Mouse (Mus musculus): ENCODE data around the gene Ptprf.

- TF ChIP-seq CTCF (IDR thresholded peaks at IDR 0.05; ENCODE audit: borderline replicate concordance, extremely low read depth, insufficient read depth, insufficient read length), result no peak
- TF ChIP-seq POLR2A (IDR thresholded peaks at IDR 0.05; ENCODE audit: borderline replicate concordance, extremely low read depth, insufficient read depth, insufficient read length, poor library complexity, severe bottlenecking), result peak; percentile 54; the same call in 1 of the 2 replicates
Measured at GRCm38 (mm10) chr4:118179467-118180300, 111.5 kb downstream of the Ptprf start, which contains the start of gene Kdm4a.

Data from brain, embryonic 14.5 days (tissue).